Mouse (Mus musculus): ENCODE results near the gene Zscan29.
"Not testable (repeated sequence)": the region's sequence is repeated elsewhere in the genome, so short reads cannot be mapped to it uniquely, and the experiment has no call there.

Gene Zscan29

DNA sequence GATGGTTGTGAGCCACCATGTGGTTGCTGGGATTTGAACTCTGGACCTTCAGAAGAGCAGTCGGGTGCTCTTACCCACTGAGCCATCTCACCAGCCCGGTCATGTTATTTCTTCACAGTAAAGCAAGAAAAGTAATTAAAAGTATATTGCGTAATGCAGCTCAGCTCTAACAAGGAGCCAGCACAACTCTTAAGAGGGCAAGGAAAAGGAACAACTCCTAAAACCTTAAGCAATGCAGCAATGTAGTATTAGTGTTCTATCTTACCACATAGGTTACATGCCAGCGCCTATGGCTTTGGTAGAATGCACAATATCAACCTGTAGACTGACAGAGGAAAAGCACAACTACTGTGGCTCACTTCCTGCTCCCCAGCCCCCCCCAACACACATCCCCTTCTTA, 33.6 kb downstream of the Zscan29 start:
- no peak for DNase-seq (ENCODE audit: low read depth, low spot score)

GRCm38 (mm10) chr2:121132822-121133221, 38.1 kb downstream of the Zscan29 start:
- DNase-seq (ENCODE audit: low read depth, low spot score), result no peak

DNA sequence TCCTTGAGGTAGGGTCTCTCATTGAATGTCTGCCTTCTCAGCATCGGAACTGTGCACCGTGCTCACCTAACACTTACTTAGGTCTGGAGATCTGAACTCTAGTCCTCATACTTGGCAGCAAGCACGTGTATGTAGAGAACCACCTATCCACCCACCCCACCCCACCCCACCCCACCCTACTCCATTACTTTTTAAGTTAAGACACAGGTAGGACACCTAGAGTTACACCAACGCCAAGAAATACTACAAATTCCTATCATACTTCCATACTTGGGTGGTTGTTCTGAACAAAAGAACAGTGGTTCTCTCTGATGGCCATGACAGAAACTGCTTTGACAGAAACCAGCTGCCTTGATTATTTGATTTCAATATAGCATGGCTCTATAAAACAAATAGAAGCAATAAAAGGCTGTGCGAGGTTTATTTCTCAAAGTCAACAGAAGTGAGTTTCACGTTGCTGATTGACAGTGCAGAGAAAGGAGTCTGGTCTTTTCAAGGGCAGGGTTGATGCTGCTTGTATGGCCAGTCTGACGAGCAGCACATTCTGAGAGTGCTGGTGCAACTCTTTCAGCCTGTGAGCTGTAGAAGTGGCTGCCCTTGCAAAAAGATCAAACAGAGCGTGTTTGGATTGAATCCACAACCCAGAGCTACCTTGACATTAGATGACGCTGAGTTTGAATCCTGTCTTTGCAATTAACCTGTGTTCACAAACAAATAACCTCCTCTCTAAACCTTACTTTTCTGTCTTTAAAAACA, 41.9 kb downstream of the Zscan29 start:
- DNase-seq (ENCODE audit: low read depth, low spot score), result no peak

GRCm38 (mm10) chr2:121127536-121127935, 43.4 kb downstream of the Zscan29 start:
- no peak for DNase-seq (ENCODE audit: low read depth, low spot score)

GRCm38 (mm10) chr2:121126302-121126701, 44.6 kb downstream of the Zscan29 start:
- DNase-seq (ENCODE audit: low read depth, low spot score), result not testable (repeated sequence)

DNA sequence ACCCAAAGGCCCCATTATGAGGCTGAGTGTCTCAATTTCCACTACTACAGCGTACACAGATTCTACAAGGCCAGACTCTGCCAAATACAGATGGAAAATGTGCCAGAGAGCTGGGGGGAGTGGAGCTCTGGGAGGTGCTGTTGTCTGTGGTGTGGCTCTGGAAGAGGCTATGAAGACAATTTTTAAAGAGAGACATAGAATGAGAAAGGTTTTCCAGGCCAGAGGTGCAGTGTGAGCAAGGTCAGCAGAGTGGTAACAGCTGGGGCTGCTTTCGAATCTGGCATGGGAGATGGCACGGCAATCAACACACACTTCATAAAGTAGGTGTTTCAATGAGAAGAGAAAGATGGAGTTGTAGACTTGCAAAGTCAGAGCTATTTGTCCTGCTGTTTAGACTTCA, 51.7 kb downstream of the Zscan29 start:
- no peak for DNase-seq (ENCODE audit: low read depth, low spot score)

DNA sequence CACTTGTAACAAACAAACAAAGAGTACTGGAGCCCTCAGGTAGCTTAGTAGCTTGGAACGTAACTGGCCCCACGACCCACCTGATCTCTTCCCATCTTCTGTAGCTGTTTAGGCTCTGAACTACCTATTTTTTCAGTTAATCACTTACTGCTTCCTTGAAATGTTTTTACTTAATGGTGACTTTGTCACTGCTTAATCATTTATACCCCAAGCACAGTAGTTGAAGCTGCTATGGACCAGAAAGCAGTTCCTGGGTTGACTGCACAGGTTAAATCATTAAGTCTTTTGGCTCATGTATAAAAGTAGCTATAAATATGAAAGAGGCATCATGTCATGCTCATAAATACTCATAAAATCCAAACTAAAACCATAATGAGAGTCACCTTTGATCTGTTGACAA, 55.5 kb downstream of the Zscan29 start:
- DNase-seq (ENCODE audit: low read depth, low spot score), result no peak

DNA sequence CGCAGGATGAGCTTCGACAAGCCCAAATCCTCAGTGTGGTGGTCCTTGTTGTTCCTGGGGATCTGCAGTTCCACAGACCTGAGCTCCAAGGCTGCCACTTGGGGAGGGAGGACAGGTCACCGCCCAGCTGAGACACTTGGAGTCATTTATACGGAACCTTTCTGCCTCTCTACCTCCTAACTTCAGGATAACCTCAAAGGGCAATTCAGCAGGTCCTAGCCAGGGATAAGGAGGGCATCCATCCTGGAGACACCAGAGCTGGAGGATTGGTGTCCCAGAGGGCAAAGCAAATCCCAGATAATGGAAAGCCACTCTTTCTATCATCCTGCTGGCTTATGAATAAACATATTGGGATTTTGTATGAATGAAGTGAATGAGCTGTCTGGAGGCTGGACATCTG, 61.2 kb downstream of the Zscan29 start, which contains the start of gene Tgm7:
Tgm7 (minus strand) TSS at position 101 of the 400 bp plus-strand sequence.
- DNase-seq (ENCODE audit: low read depth, low spot score), result no peak

All from WW6 (cell line).